Mouse (Mus musculus): Measurements from ENCODE around the gene Atp6v0a1. TPM values are rescaled to one million over a fixed set of nuclear protein-coding genes. Genes with fewer than 3 reads are reported as not detected.

Gene Atp6v0a1
- total RNA-seq, 2 experiments from 2014 or later: 439 to 446 TPM

DNA sequence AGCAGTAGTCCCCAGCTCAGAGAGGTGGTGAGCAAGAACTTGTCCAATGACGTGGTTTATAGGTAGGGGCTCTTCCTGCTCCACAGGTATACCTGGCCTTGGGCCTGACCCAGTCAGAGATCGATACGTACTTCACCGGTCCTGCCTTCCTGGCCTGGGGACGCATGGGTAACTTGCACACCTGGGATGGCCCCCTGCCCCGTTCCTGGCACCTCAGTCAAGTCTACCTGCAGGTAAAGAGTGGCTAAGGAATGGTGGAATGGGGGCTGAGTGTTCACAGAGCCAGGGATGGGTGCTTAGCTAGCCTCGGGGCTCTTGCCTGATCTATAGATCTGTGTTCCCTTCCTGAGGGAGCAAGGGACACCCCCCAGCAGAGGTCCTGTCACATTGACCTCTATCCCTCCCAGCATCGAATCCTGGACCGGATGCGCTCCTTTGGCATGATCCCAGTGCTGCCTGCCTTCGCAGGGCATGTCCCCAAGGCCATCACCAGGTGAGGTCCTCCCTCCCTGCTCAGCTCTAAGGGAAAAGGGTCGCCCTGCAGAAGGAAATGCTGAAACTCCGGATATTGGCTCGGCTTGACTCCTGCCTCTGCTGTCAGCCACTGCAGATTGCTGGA is 62.7 kb downstream of the Atp6v0a1 start:
- intact Hi-C loops (cut with DNase I): no loop called here
- no peak for DNase-seq (ENCODE audit: low spot score in 2 of 2)

DNA sequence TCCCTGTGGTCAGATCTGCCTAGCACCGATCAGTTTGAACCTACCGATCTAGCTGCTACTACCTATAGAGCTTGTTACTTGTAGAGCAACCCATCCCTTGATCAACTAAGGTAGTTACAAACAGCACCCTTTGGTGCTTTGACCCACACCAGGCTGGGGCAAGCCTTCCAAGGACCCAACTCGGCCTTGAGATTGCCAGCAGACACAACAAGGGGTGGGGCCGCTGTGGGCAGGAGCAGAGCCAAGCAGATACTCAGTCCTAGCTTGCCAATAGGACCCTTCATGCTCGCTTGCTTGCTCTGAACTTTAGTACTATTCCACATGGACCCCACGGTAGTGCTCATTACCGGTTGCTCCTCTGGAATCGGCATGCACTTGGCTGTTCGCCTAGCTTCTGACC is 68.9 kb downstream of the Atp6v0a1 start, which contains the start of gene Hsd17b1:
Gene Hsd17b1, plus strand, starts transcription at position 291 of the 400 bp plus-strand sequence.
- no peak for DNase-seq (ENCODE audit: low spot score in 2 of 2)
- intact Hi-C loops (cut with DNase I): no loop called here

DNA sequence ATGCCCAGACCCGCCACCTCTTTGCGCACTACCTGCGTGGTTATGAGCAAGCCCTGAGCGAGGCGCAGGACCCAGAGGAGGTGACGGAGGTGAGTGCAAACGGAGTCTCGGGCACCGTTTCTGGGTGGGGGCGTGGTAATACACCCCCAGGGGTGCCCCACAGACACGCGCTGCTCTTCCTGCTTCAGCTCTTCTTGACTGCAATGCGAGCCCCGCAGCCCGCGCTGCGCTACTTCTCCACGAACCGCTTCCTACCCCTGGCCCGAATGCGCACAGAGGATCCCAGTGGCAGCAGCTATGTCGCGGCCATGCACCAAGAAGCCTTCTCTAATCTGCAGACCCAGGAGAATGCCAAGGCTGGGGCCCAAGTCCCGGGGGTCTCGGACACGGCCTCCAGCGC is 70.5 kb downstream of the Atp6v0a1 start:
- DNase-seq (ENCODE audit: low spot score in 2 of 2): no peak
- intact Hi-C loops (cut with DNase I): no loop called here

DNA sequence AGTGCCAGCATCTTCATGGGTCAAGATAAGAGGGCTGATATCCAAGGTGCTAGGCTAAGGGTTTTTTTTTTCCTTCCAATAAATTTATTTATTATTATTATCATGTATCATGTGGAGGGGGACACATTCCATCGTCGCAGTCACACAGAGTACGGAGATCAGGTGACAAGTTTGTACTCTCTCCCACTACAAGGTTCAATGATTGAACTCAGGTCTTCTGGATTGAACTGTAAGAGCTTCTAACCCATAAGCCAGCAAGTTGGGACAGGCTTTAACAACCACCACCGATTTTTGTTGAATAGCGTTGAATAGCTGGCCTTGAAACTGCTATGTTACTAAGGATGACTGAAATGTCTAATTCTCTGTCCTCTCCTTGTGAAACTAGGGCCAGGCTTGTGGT is 71.2 kb downstream of the Atp6v0a1 start:
- DNase-seq (ENCODE audit: low spot score in 2 of 2): no peak
- intact Hi-C loops (cut with DNase I): no loop called here

DNA sequence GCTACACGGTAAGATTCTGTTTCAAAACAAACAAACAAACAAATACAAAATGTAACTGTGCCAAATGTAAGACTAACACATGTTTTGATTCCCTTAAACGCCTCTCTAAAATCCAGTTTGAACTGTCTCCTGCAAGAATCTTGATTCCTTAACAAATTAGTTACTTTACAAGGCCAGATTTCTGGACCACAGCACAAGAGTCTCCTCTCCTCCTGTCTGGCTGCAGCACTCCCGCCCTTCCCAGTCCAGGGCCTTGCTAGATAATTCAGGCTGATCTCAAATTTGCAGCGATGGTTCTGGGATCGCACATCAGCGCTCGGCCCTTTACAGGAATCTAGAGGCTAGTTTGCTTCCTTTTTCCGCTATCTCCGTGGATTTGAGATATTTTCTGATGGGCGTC is 72.4 kb downstream of the Atp6v0a1 start:
- DNase-seq (ENCODE audit: low spot score in 2 of 2): no peak
- intact Hi-C loops (cut with DNase I): no loop called here

DNA sequence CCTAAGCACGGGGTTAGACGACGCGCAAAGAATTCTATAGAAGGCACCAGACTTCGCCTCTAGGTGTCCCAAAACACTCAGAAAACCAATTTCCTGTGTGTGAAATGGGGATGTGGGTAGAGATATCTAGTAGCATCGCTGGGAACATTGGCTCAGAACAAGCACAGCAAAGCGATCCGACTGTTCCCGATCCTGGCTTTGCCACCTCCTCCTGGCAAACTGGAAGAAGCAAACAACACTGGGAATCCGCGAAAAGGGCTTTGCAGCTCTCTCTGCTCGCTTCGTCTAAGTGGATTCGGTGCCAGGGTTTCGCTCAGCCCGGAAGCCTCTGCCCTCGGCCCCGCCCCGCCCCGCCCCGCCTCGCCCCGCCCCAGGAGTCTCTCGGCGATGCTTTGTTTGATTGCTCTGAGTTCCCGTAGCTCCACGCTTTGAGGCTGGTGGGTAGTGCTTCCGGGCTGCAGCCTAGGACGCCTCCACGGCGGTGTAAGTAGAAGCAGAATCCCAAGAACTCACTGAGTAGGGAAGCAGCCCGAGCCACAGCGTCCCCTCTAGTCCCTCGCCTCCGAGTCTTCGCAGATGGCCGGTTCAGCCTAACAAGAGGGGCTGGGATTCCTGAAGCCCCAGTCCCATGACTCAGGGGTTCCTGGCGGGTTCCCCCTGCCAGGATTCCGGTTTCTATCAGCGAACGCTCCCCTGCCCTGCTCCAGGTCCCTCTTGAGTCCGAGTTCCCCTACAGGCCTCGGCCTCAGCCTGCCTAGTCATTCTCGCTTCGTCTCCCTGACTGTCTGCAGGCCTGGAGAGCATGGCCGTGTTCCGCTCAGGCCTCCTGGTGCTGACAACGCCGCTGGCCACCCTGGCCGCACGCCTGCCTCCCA is 73.2 kb downstream of the Atp6v0a1 start, which contains the start of gene Coasy:
Gene Coasy, plus strand, starts transcription at position 358 of the 875 bp plus-strand sequence.
- DNase-seq (ENCODE audit: low spot score in 2 of 2): peak; percentile 89 to 91
- intact Hi-C loops (cut with DNase I): no loop called here

DNA sequence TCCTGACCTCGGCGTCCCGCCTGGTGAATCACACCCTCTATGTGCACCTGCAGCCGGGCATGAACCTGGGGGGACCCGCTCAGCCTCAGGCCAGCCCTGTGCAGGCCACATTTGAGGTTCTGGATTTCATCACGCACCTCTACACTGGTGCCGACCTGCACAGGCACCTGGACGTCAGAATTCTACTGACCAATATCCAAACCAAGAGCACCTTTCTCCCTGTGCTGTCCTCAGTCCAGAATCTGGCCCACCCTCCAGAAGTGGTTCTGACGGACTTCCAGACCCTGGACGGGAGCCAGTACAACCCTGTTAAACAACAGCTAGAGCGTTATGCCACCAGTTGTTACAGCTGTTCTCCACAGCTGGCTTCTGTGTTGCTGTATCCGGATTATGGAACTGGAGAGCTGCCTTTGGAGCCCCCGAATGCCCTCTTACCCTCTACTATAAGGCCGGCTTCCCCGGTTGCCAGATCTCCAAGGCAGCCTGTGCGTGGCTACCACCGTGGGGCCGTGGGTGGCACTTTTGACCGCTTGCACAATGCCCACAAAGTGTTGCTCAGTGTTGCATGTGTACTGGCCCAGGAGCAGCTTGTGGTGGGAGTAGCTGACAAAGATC is 73.9 kb downstream of the Atp6v0a1 start:
- DNase-seq (ENCODE audit: low spot score in 2 of 2): no peak
- intact Hi-C loops (cut with DNase I): no loop called here

DNA sequence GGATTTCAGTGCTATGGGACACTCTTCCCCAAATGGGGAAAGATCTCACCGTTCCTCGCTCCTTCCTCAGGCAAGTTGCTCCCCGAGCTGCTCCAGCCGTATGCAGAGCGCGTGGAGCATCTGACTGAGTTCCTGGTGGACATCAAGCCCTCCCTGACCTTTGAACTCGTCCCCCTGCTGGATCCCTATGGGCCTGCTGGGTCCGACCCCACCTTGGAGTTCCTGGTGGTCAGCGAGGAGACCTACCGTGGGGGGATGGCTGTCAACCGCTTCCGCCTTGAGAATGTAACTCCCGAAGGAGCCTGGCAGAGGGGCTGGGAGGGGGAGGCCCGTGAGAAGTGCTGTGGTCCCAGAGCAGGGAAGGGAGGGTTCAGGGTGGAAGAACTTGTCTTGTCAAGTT is 75.0 kb downstream of the Atp6v0a1 start:
- intact Hi-C loops (cut with DNase I): no loop called here
- no peak for DNase-seq (ENCODE audit: low spot score in 2 of 2)

DNA sequence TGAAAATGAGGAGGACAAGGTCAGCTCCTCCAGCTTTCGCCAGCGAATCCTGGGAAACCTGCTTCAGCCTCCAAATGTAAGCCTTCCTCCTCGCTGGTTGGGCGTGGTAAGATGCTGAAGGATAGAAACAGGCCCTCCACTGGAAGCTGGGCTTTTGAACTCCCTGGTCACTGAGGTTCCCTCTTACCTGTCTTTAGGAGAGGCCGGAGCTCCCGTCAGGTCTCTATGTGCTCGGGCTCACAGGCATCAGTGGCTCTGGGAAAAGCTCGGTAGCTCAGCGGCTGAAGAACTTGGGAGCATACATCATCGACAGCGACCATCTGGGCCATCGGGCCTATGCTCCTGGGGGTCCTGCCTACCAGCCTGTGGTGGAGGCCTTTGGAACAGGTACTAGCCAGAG is 75.6 kb downstream of the Atp6v0a1 start:
- intact Hi-C loops (cut with DNase I): no loop called here

DNA sequence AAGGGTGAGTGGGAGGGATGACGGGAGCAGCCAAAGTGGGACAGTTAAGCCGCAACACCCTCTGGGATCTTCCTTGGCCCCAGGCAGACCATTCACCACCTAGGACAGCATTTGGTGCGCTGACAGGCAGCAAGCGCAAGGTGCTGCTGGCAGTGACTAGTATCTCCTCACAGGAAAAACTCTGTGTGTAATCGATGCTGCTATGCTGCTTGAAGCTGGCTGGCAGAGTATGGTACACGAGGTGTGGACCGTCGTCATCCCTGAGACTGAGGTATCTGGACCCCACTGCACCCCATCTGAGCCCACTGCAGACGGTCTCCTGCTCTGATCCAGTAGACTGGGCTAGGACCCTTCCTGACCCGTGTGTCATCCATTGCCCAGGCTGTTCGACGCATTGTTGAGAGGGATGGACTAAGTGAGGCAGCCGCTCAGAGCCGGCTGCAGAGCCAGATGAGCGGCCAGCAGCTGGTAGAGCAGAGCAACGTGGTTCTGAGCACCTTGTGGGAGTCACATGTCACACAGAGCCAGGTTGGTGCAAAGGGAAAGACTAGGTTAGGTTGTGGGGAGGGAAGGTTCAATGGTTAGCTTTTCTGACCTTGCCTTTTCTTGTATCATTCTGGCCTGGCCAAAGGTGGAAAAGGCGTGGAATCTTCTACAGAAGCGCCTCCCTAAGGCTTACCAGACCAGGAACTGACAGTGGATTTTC is 76.5 kb downstream of the Atp6v0a1 start:
- intact Hi-C loops (cut with DNase I): no loop called here
- DNase-seq (ENCODE audit: low spot score in 2 of 2): no peak

More for the DNA sequence above, 75.6 kb downstream of the Atp6v0a1 start:
- DNase-seq (ENCODE audit: low spot score in 2 of 2): no peak

DNA sequence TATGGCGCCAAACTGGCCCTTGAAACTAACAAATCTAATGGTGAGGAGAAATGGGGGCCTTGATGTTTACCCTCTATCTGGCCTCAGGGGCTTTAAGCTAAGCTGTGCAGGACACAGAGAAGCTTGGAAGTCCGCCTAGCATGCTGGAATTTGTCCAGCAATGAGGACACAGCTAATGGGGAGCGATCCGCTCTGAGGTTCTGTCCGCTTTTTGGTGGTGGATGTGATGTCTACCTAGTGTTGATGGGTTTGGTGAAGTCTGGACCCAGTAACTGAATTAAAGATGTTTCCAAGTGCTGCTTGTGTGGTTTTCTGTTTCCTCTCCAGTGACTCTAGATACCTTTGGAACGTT is 77.0 kb downstream of the Atp6v0a1 start:
- intact Hi-C loops (cut with DNase I): no loop called here
- no peak for DNase-seq (ENCODE audit: low spot score in 2 of 2)

DNA sequence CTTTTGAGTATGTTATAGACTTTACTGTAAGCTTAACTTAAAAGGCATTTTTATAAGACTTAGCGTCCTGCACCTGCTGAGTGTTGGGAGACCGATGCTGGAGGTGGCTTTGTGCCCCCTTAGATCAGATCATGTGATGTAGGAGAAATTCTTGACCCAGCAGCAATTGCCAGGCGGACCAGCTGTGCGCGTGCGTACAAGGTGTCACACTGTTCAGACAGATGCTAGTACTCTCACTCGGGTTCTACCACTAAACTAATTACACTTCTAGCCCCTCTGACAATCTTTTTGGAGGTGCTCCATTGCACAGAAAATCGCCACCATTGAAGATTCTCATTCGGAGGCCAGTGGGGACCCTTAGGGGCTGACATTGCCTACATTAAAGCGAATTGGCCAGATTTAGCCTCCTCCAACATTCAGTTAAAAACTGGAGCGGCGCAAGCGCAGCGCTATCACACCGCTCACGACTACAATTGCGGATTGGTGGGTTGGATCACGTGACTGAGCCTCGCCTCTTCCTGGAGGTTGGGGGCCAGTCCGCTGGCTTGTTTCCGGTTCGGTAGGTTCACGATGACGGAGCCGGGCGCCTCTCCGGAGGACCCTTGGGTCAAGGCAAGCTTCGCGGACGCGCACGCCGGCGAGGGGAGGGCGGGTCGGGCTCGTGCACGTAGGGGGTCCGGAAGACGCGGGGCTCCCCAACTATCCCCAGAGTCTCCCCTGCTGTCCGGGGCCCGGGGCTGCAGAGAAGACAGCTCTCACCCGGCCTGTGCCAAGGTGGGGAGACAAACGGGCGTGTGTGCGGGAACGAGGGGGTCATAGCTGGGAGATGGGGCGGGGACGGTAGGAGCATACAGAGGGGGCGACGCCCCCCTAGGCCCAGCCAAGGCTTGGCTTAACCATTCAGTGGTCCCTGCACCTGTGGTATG is 77.8 kb downstream of the Atp6v0a1 start, which contains the start of gene Mlx:
Gene Mlx, plus strand, starts transcription at position 522 of the 926 bp plus-strand sequence.
- intact Hi-C loops (cut with DNase I): no loop called here
- peak; percentile 91 to 93 for DNase-seq (ENCODE audit: low spot score in 2 of 2)

DNA sequence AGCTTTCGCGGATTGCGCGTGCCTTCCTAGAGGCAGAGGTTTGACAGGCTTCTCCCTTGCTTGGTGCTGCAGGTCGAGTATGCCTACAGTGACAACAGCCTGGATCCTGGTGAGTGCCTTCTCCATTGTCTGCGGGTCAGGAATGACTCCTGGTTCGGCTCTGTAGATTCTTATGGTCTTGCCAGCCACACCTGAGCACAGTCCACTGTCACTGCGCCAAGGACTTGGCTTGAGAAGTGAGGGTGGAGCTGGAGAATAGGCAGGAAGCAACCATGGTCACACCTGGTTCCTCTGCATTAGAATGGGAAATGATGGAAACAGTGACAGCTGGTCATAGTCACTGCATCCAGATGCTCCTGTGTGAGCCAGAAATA is 78.4 kb downstream of the Atp6v0a1 start:
- DNase-seq (ENCODE audit: low spot score in 2 of 2): no peak
- intact Hi-C loops (cut with DNase I): no loop called here

DNA sequence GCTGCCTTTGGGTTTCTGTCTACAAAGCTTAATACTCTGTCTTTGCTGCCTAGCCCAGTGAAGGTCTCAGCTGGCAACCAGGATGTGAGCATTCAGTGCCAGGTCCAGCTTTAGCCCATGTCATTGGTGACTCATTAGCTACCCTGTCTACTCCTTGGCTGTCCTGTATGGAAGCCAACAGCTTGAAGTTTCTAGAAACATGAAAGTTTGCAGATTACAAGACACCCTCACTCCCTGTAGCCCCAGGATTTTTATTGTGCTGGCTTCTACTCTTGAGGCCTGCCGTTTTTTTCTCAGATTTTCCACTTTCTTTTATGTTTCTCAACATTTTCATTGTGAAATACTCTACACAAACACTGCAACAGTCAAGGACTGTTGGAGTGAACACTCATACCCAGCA is 80.7 kb downstream of the Atp6v0a1 start:
- no peak for DNase-seq (ENCODE audit: low spot score in 2 of 2)
- intact Hi-C loops (cut with DNase I): no loop called here

DNA sequence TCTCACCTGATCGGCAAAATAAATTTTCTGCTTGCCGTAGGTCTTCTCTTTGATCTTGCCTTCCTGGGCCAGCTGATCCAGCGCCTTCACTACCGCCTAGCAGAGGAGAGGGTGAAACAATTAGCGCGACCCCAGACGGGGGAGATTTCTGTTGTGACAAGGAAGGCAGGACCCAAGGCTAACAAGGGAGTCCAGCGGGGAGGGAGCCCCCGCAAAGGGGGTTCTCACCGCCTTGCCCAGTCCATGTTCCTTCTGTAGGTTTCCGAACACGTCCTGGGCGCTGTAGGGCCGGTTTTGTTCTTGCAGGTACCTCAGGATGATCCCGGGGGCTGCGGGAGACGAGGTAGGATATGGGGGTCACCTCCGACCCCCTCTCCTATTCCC is 85.7 kb downstream of the Atp6v0a1 start:
- no peak for DNase-seq (ENCODE audit: low spot score in 2 of 2)
- intact Hi-C loops (cut with DNase I): loop anchor here (2.0 kb wide), 1 partner anchor 82 kb away; no protein-coding TSS in a partner anchor

DNA sequence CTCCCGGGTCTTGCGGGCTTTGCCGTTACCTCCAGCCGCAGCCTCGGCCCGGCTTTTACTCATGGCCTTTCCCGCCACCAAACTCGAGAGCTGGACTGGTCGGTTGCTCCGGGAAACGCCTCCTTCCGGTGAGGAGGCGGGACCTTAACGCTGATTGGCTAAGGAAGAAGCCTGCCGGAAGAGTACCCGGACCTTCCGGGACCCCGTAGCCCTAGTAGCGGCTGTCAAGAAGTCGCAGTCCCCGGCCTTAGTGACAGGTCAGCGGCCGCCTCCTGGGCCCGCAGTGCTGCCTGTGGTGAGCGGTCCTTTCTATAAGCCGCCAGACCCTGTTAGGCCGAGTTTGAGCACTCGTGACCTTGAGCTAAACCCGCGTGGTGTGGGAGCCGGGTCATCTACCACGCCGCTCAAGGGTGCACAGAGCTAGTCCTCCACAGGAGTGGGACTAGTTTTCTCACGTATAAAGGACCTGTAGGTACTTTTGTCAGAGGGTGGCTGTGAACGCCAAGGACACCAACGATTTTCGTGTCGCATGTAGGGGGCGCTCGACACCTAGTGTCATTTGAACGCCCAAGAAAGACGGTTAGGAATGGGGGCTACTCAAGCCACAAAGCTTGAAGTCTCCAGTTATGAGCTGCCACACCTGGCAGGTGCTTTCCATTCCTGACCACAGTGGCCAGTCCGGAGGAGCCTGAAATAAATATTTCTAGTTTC is 86.2 kb downstream of the Atp6v0a1 start, which contains the start of gene Psmc3ip:
Gene Psmc3ip, minus strand, starts transcription at position 123 of the 711 bp plus-strand sequence.
- intact Hi-C loops (cut with DNase I): loop anchor here (2.0 kb wide), 1 partner anchor 81 kb away; no protein-coding TSS in a partner anchor
- peak; percentile 92 to 93 for DNase-seq (ENCODE audit: low spot score in 2 of 2)

DNA sequence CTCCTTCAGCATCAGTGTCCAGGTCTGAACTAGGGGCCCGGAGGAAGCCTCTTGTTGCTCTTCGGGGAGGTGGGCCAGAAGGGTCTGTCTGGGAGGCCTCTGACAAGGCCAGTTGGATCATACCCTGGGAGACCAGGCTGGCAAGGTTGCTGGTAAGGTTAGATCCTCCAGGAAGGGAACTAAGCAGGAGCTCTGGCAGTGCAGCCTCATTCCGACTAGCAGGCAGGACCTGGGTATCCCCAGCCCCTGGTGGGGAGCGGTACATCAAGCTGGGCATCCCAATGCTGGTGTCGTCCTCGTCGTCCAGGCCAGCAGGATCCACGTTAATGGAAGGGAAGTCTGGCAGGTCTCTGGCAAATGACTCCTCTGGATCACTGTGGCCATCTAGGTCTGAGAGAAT is 89.0 kb downstream of the Atp6v0a1 start:
- DNase-seq (ENCODE audit: low spot score in 2 of 2): no peak
- intact Hi-C loops (cut with DNase I): no loop called here

DNA sequence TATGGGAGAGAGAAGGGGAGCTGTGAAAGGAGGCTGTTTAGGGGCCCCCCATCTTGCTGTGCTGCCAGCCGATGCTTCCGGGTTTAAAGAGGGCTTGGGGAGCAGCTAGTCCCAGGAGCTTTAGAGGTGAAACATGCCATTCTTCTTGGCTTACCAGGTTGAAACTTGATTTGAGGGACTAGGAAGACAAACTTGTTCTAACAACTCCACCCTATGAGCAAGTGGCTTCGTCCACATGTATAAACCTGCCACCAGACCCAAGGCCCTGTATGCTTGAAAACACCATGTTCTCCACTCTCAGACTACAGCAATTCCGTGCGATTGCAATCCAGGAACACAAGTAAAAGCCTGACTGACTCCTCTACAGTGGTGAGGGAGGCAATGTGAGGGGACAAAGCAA is 93.8 kb downstream of the Atp6v0a1 start:
- DNase-seq (ENCODE audit: low spot score in 2 of 2): no peak
- intact Hi-C loops (cut with DNase I): no loop called here

All from left cerebral cortex, postnatal 36 days (tissue).